Mouse (Mus musculus) midbrain, embryonic 11.5 days (tissue): ENCODE results near the gene Gm2663. TPM values are rescaled to one million over a fixed set of nuclear protein-coding genes. Genes with fewer than 3 reads are reported as not detected.
"Not testable (repeated sequence)": the region's sequence is repeated elsewhere in the genome, so short reads cannot be mapped to it uniquely, and the experiment has no call there.

Source experiments
- ATAC-seq: fragments of 200-750 bp; cut with Nextera tagmentation; 2 replicates; pipeline ENCODE4 v1.8.0; 2017; ENCODE audit warnings: moderate TSS enrichment, moderate library complexity; ENCODE audit not compliant: low FRiP score
- DNase-seq: peaks from one replicate; pipeline ENCODE4 v3.0.0; 2015; ENCODE audit warnings: low spot score; ENCODE audit errors: missing footprints
- H3K27ac ChIP-seq: fragments of 300-500 bp; sonication (generic); 2 replicates; pipeline ENCODE4 v1.5.1; 2014; ENCODE audit warnings: low read depth, low read length
- H3K27me3 ChIP-seq: fragments of 300-500 bp; sonication (generic); 2 replicates; pipeline ENCODE4 v1.6.1; 2014; ENCODE audit warnings: mild to moderate bottlenecking, low read length, moderate library complexity, mixed read lengths; ENCODE audit not compliant: control insufficient read depth, insufficient read depth
- H3K36me3 ChIP-seq: fragments of 300-500 bp; sonication (generic); 2 replicates; pipeline ENCODE4 v1.6.1; 2014; ENCODE audit warnings: mild to moderate bottlenecking, low read length, moderate library complexity, mixed read lengths; ENCODE audit not compliant: control insufficient read depth, insufficient read depth
- H3K4me1 ChIP-seq: fragments of 300-500 bp; sonication (generic); 2 replicates; pipeline ENCODE4 v1.6.1; 2014; ENCODE audit warnings: low read length; ENCODE audit not compliant: control insufficient read depth, insufficient read depth
- H3K4me2 ChIP-seq: fragments of 300-500 bp; sonication (generic); 2 replicates; pipeline ENCODE4 v1.6.1; 2014; ENCODE audit warnings: mild to moderate bottlenecking, moderate library complexity
- H3K4me3 ChIP-seq: fragments of 300-500 bp; sonication (generic); 2 replicates; pipeline ENCODE4 v1.5.1; 2014; ENCODE audit warnings: low read depth, low read length
- H3K9ac ChIP-seq: fragments of 300-500 bp; sonication (generic); 2 replicates; pipeline ENCODE4 v1.6.1; 2014; ENCODE audit warnings: low read length
- H3K9me3 ChIP-seq: fragments of 300-500 bp; sonication (generic); 2 replicates; pipeline ENCODE4 v1.6.1; 2016; ENCODE audit warnings: low read length; ENCODE audit not compliant: control insufficient read depth
- WGBS: fragments of 180-500 bp; shearing (Covaris S2); extraction: QIAGEN DNeasy Blood & Tissue Kit; methylation state at CpG from one replicate; pipeline ENCODE4 v1.1.7; 2014; 5-methylcytosine and 5-hydroxymethylcytosine counted together
- polyA plus RNA-seq: library from polyadenylated mRNA; unstranded; fragments of >200 nt; fragmentation: Nextera tagmentation; extraction: Ambion mirVana; gene quantifications from 2 replicates; pipeline ENCODE4 v1.2.1, GENCODE M21; 2014

The Gm2663 gene
- polyA plus RNA-seq, 1 experiment from 2014 or later = not detected

GRCm38 (mm10) chr6:41030821-41031220 is 31.5 kb upstream of the Gm2663 start:
- Histone ChIP-seq H3K4me1 (no peaks in the 10 kb centered on the region), H3K27me3 (no peaks in the 10 kb centered on the region), H3K36me3 (no peaks in the 10 kb centered on the region), H3K9ac (no peak overlapping the region), H3K27ac (no peak overlapping the region), H3K4me2 (no peak overlapping the region), H3K9me3 (no peaks in the 10 kb centered on the region), H3K4me3 (no peak overlapping the region)
- WGBS = 89% methylated on average over 3 of the region's 3 CpGs
- DNase-seq (no peak), ATAC-seq (no peak)

GRCm38 (mm10) chr6:41027053-41027452 is 27.8 kb upstream of the Gm2663 start:
- no peaks in the 10 kb centered on the region for H3K4me1 ChIP-seq
- H3K4me2 ChIP-seq = no peak overlapping the region
- H3K4me3 ChIP-seq = no peak overlapping the region
- H3K27me3 ChIP-seq = no peaks in the 10 kb centered on the region
- no peak overlapping the region for H3K9ac ChIP-seq
- no peaks in the 10 kb centered on the region for H3K9me3 ChIP-seq
- DNase-seq (no peak), ATAC-seq (no peak)
- no peak overlapping the region for H3K27ac ChIP-seq
- no peaks in the 10 kb centered on the region for H3K36me3 ChIP-seq
- 52% methylated on average over 2 of the region's 2 CpGs for WGBS

GRCm38 (mm10) chr6:41025873-41026650 is 26.8 kb upstream of the Gm2663 start:
- H3K4me3 ChIP-seq = no peak overlapping the region
- H3K9ac ChIP-seq = no peak overlapping the region
- DNase-seq (no peak), ATAC-seq (no peak)
- H3K27me3 ChIP-seq = no peaks in the 10 kb centered on the region
- WGBS = 62% methylated on average over 2 of the region's 2 CpGs
- no peaks in the 10 kb centered on the region for H3K9me3 ChIP-seq
- H3K4me2 ChIP-seq = no peak overlapping the region
- no peaks in the 10 kb centered on the region for H3K4me1 ChIP-seq
- no peaks in the 10 kb centered on the region for H3K36me3 ChIP-seq
- no peak overlapping the region for H3K27ac ChIP-seq

GRCm38 (mm10) chr6:41019140-41019539 is 19.9 kb upstream of the Gm2663 start:
- no peak for ATAC-seq
- no peaks in the 10 kb centered on the region for H3K4me1 ChIP-seq
- 84% methylated on average over 2 of the region's 2 CpGs for WGBS
- H3K4me3 ChIP-seq = no peak overlapping the region
- no peaks in the 10 kb centered on the region for H3K27me3 ChIP-seq
- H3K27ac ChIP-seq = no peak overlapping the region
- DNase-seq = no peak
- H3K9ac ChIP-seq = no peak overlapping the region
- H3K9me3 ChIP-seq = no peaks in the 10 kb centered on the region
- no peaks in the 10 kb centered on the region for H3K36me3 ChIP-seq
- no peak overlapping the region for H3K4me2 ChIP-seq

- Histone ChIP-seq H3K4me2 (no peak overlapping the region), H3K4me3 (no peak overlapping the region), H3K27ac (no peak overlapping the region), H3K9ac (no peak overlapping the region), H3K27me3 (no peaks in the 10 kb centered on the region), H3K36me3 (no peaks in the 10 kb centered on the region), H3K4me1 (no peaks in the 10 kb centered on the region), H3K9me3 (no peaks in the 10 kb centered on the region)
- WGBS = 82% methylated on average over 2 of the region's 2 CpGs
- no peak for ATAC-seq
- no peak for DNase-seq
Measured at GRCm38 (mm10) chr6:41018629-41019028, 19.4 kb upstream of the Gm2663 start.

- DNase-seq (no peak), ATAC-seq (no peak; the same call in 1 of the 2 replicates)
- no peak overlapping the region for H3K27ac ChIP-seq
- H3K9me3 ChIP-seq = no peaks in the 10 kb centered on the region
- H3K4me3 ChIP-seq = no peak overlapping the region
- H3K4me2 ChIP-seq = no peak overlapping the region
- H3K9ac ChIP-seq = no peak overlapping the region
- no peaks in the 10 kb centered on the region for H3K36me3 ChIP-seq
- H3K27me3 ChIP-seq = no peaks in the 10 kb centered on the region
- H3K4me1 ChIP-seq = no peaks in the 10 kb centered on the region
- WGBS = 76% methylated on average over 4 of the region's 4 CpGs
Measured at GRCm38 (mm10) chr6:41015065-41015464, 15.8 kb upstream of the Gm2663 start.

- not testable (repeated sequence) for H3K27ac ChIP-seq, H3K27me3 ChIP-seq, H3K36me3 ChIP-seq, H3K9ac ChIP-seq, H3K4me1 ChIP-seq, H3K9me3 ChIP-seq, H3K4me3 ChIP-seq, DNase-seq, H3K4me2 ChIP-seq, ATAC-seq
- WGBS = 85% methylated on average over 2 of the region's 2 CpGs
Measured at GRCm38 (mm10) chr6:40964454-40964853, 34.8 kb downstream of the Gm2663 start, which contains the start of gene 1810009J06Rik. 1810009J06Rik (plus strand) TSS chr6:40964754.

GRCm38 (mm10) chr6:40953716-40954115 is 45.6 kb downstream of the Gm2663 start:
- Histone ChIP-seq H3K4me2 (no peak overlapping the region), H3K9me3 (no peaks in the 10 kb centered on the region), H3K36me3 (no peaks in the 10 kb centered on the region), H3K4me1 (no peaks in the 10 kb centered on the region), H3K27me3 (no peaks in the 10 kb centered on the region), H3K4me3 (no peak overlapping the region), H3K9ac (no peak overlapping the region), H3K27ac (no peak overlapping the region)
- 65% methylated on average over 2 of the region's 2 CpGs for WGBS
- ATAC-seq (no peak), DNase-seq (no peak)

- no peak within 1 kb of the TSS for H3K27ac ChIP-seq
- DNase-seq = no peak
- H3K4me3 ChIP-seq = no peak within 1 kb of the TSS
- no peaks in the 10 kb centered on the region for H3K9me3 ChIP-seq
- H3K4me1 ChIP-seq = no peaks in the 10 kb centered on the region
- no peak for ATAC-seq
- no peaks in the 10 kb centered on the region for H3K27me3 ChIP-seq
- H3K9ac ChIP-seq = no peak within 1 kb of the TSS
- H3K36me3 ChIP-seq = no peaks in the 10 kb centered on the region
- no peak within 1 kb of the TSS for H3K4me2 ChIP-seq
Measured at GRCm38 (mm10) chr6:40951770-40952169, 47.5 kb downstream of the Gm2663 start, which contains the start of gene Gm4744. Gm4744 (minus strand) TSS chr6:40951870.
